Mouse (Mus musculus): Measurements from ENCODE around the gene Timmdc1. TPM values are rescaled to one million over a fixed set of nuclear protein-coding genes. Genes with fewer than 3 reads are reported as not detected.

Gene Timmdc1
- total RNA-seq, 2 experiments from 2014 or later, result 13.7 to 33.1 TPM

DNA sequence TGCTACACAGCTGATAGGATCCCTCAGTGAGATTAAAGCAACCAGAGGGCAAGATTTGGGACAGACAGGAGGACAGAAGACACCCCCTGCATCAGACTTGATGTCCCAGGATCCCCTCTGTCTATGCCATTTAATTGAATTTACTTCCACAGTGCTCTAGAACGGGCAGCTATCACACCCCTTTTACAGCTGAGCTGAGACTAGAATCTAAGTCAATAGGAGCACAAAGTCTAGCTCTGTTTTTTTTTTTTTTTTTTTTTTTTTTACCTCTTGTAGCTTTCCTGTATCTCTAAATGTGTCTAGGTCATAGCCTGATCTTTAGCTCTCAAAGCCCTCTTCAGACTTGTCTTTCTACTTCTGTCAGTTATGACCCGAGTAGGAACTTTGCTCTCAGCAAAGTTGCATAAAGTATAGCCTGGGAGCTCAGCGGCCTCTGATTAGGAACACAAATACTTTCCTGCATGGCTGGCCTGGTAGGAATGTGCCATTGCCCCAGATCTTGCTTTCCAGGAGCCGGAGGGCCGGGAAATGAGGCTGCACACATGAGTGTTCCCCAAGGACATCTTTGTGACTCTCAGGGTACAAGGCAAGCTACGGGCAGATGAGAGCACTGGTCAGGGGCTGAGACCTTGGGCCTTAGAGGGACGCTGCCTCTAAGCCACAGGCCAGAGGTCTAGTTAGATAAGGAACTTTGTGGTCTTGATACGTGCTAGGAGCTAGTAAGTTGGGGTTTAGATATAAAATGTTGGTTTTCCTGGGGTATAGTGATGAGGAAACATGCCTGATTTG lies 54.4 kb downstream of the Timmdc1 start:
- no peak for ATAC-seq (replicated peaks; ENCODE audit: poor library complexity, severe bottlenecking)

DNA sequence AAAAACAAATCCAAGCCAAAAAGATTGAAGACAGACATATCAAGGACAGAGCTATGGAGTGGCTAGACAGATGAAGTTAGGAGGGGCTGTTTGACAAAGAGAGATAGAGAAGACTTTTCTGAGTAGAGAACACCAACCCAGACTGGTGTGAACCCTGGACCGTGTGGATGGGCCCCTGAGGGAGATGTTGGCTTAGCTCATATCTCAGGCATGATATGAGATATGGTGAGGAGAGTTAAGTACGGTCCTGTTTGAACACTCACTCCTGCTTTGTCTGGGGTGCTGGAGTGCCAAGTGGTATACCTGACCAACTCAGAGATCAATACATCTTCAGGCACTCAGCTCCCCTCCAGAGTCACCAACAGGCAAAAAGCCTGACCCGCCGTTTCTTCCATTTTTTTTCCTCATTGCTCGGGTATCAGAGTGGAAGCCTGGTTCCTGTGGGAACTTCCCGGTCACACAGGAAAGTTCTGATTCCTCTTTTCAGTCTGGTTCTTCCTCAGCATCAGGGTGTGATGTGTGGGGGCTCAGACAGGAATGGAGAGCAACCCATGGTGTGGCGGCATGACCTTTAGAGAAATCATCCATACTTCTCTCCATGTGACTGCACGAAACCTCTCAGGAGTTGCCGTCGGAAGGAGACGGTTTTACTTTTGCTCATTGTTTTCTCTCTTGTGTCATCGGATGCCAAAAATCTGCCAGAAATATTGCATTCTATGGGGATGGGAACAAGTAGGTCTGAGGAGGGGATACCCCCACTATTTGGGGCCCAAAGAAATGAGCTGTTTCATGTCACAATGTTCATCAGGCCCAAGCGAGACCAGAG lies 55.2 kb downstream of the Timmdc1 start:
- no peak for ATAC-seq (replicated peaks; ENCODE audit: poor library complexity, severe bottlenecking)

DNA sequence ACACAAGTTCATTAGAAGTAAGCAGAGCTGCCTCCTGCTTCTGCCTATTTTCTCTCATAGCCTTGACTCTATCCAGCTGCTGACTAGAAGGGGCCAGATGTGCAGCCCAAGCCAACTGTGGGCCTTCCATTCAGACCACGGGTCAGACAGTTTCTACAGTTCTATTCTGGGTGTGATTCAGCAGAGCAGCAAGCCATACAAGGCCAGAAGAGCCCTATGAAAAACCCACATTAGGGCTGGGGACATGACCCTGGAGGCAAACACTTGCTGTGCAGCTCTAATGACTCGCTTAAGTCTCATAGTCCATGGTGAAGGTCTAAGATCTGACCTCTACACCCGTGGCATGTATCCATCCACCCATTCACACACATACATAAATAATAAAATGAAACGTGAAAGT lies 56.4 kb downstream of the Timmdc1 start:
- ATAC-seq (replicated peaks; ENCODE audit: poor library complexity, severe bottlenecking), result no peak

DNA sequence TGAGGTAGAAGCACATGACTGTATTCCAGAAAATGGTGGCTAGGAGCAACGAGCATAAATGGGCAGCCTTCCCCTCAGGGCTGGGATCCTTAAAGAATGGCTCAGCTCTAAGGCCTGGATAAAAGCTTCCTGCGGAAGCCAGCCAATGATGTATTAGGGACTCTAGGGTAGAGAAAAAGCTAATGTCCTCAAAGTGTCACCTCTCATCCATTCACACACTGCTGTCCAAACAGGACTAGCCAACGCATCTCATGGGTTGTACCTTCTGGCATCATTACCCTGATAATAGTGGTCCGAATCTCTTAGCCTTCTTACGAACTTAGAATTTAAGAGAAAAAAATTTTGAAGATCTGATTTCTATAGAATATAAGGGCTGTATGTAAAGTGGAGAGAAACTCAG lies 59.2 kb downstream of the Timmdc1 start:
- ATAC-seq (replicated peaks; ENCODE audit: poor library complexity, severe bottlenecking), result no peak

DNA sequence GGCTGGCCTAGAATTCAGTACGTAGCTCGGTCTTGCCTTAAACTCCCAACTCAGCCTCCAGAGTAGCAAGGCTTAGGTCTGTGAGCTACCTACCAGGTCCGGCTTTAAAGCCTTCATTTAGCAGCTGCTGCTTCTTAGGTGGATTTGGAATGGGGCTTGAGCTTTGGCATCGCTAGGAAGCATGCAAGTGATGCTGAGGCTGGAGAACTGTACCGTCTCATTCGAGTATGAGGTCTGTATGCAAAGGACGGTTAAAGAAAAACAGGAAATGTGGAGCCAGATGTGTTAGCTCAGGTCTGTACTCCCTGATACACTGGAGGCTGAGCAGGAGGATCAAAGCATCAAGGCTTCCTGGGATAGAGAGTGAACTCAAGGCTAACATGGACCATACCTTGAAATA lies 60.3 kb downstream of the Timmdc1 start:
- no peak for ATAC-seq (replicated peaks; ENCODE audit: poor library complexity, severe bottlenecking)

DNA sequence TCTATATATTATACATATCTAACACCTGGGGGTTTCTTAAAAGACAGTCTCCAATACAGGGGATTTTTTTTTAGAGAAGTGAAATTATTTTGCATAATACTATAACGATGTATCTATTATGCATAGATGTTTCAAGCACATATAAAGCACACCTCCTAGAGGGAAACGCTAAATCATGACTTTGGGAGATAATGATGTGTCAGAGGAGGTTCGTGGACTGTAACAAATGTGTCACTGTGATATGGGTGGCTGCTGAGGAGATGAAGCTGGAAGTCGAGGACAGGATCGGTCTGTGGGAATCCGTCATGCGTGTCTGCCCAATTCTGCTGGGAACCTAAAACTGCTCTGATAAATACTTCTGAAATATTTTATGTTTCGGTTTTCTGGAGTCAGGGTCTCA lies 60.7 kb downstream of the Timmdc1 start:
- ATAC-seq (replicated peaks; ENCODE audit: poor library complexity, severe bottlenecking), result no peak

- no peak for ATAC-seq (replicated peaks; ENCODE audit: poor library complexity, severe bottlenecking)
These were observed 62.5 kb downstream of the Timmdc1 start for GRCm38 (mm10) chr16:38459990-38460389.

- ATAC-seq (replicated peaks; ENCODE audit: poor library complexity, severe bottlenecking), result peak; percentile 62
These were observed 63.7 kb downstream of the Timmdc1 start for GRCm38 (mm10) chr16:38458600-38459280.

DNA sequence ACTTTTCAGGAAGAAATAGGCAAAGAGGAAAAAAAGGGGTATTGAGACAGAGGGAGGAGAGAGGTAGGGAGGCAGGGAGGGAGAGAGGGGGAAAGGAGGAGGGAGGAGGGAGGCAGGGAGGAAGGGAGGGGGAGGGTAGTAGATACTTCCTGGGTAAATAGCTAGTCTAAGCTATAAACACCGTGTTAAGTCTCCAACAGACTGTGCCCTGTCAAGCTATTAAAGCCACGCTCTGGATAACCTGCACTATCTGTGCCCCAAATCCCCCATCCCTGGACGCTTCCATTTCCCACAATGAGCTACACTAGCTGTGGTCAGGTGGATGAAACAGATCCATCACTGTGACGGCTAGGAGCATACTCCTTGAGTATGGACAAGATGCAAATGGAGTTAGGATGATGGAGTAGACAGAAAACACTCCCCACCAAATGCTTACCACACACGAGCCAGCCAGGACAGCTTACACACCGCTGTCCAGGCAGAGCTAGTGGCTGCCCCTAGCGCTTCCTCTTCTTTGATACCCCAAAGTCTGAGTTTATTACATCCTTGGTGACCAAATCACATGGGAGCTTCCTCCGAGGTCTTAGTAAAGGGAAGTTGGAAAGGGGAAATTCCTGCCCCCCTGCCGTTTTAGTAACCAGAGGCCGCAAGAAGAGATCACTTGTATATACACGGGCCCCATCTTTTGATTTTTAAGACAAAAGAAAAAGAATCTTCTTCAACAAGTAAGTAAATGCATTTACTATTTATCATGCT lies 65.5 kb downstream of the Timmdc1 start:
- ATAC-seq (replicated peaks; ENCODE audit: poor library complexity, severe bottlenecking), result peak; percentile 70

DNA sequence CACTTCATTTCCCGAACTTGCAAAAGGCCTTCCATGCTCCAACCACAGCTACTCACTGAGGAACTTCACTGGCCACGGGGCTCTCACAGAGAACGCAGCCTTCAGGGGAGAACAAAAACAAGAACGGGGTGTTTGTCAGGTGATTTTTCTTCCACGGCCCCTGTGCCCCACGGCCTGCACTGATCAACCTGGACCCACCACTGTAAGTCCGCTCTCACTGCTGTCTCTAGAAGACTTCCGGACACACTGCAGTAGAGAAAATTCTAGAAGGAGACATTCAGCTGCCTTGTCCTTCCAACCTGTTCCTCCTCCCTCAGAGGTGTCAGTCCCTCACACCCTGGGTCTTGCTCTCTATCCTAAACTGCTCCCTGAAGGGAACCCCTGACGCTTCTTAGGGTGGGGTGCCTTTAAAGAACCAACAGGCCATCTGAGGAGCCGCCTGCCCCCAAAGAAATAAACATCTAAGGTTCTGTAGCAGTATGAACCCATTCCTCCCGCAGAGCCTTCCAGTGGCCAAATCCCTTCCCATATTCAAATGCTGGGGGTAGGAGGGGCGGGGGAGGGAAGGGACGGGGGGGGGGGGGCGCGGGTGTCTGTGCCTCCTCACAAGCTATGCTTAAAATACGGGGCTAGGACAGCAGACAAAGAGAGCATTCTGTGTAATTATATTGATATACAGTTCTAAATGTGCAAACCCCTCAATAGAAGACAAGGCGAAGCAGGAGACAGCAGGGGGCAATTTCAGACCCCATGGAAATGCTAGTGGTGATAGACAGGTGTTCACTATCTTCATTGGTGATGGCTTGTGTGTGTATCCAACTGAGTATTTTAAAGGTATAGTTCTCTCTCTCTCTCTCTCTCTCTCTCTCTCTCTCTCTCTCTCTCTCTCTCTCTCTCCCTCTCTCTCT lies 66.7 kb downstream of the Timmdc1 start, which contains the start of gene Cd80:
Gene Cd80, plus strand, starts transcription at position 51 of the 908 bp plus-strand sequence.
- ATAC-seq (replicated peaks; ENCODE audit: poor library complexity, severe bottlenecking), result no peak

GRCm38 (mm10) chr16:38454533-38455254 lies 67.8 kb downstream of the Timmdc1 start:
- no peak for ATAC-seq (replicated peaks; ENCODE audit: poor library complexity, severe bottlenecking)

DNA sequence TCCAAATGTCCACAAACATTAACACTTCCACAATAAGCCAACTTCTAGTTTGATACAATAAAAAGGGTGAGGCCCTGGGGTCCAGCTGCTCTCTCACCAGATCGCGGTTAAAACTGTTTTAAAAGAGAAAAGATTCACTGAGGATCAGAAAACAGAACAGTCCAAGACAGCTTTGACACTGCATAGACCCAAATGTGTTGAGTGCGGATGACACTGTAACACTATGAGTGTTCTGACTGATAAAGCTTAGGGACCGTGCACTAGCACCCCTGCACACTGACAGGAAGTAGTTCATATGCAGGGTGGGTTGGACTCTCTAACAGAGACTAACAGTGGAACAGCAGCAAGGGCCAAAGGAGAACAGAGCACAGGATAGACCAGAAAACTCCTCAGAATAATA lies 68.5 kb downstream of the Timmdc1 start:
- ATAC-seq (replicated peaks; ENCODE audit: poor library complexity, severe bottlenecking), result no peak

GRCm38 (mm10) chr16:38453203-38453553 lies 69.3 kb downstream of the Timmdc1 start:
- ATAC-seq (replicated peaks; ENCODE audit: poor library complexity, severe bottlenecking), result no peak

GRCm38 (mm10) chr16:38452442-38453202 lies 69.8 kb downstream of the Timmdc1 start, which contains the start of gene Adprh:
Gene Adprh (minus strand): TSS chr16:38452703.
- ATAC-seq (replicated peaks; ENCODE audit: poor library complexity, severe bottlenecking), result peak; percentile 83

- no peak for ATAC-seq (replicated peaks; ENCODE audit: poor library complexity, severe bottlenecking)
These were observed 70.8 kb downstream of the Timmdc1 start for GRCm38 (mm10) chr16:38451421-38452205.

- ATAC-seq (replicated peaks; ENCODE audit: poor library complexity, severe bottlenecking), result no peak
These were observed 71.8 kb downstream of the Timmdc1 start for GRCm38 (mm10) chr16:38450707-38451106.

DNA sequence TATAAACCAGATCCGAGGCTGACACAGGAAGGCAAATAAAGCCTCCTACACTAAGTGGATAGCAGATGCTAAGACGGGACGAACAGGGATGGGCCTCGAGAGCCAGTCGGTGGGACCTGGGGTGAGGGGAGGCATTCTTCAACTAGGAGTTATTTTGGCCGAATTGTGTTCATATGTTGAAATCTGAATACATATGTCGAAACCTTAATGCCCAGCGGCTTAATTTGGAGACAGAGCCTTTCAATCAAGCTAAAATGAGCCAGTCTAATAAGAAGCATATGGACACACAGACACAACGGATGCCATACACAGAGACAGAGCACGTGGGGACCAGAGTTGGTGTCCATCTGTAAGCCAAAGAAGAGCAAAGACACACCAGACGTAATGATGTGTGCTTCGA lies 74.0 kb downstream of the Timmdc1 start:
- no peak for ATAC-seq (replicated peaks; ENCODE audit: poor library complexity, severe bottlenecking)

All from granulocyte monocyte progenitor cell, adult 5-6 weeks (primary cell).